Mouse (Mus musculus) left cerebral cortex, adult 9 months (tissue): ENCODE measurements at regions not wholly inside any gene's neighbourhood (a gene's known extent, or its start where the extent isn't known, plus 50 kb on each side); places are given as distances from the start of the nearest gene placed in this dataset.

Experiments used
- DNase-seq, 2 experiments: peaks; one replicate each; pipeline ENCODE4 v3.0.0; 2022; ENCODE audit warnings: low spot score in 2 of 2

- DNase-seq: peak in 1 of 2 experiments; percentile 11
Observed at GRCm38 (mm10) chr1:185836632-185837281, 280.4 kb downstream of the Lyplal1 start.

GRCm38 (mm10) chr1:185842481-185842880, 274.6 kb downstream of the Lyplal1 start:
- DNase-seq: peak; percentile 6 to 29

GRCm38 (mm10) chr1:185847161-185847560, 269.9 kb downstream of the Lyplal1 start:
- DNase-seq: peak; percentile 30 to 42

GRCm38 (mm10) chr1:185850590-185850989, 266.5 kb downstream of the Lyplal1 start:
- no peak for DNase-seq

- DNase-seq: no peak
Observed at GRCm38 (mm10) chr1:185851262-185851893, 265.7 kb downstream of the Lyplal1 start.

GRCm38 (mm10) chr1:185861692-185862091, 255.4 kb downstream of the Lyplal1 start:
- DNase-seq: no peak

GRCm38 (mm10) chr1:185865945-185866344, 251.2 kb downstream of the Lyplal1 start:
- DNase-seq: no peak

GRCm38 (mm10) chr1:185866612-185867011, 250.5 kb downstream of the Lyplal1 start:
- DNase-seq: no peak

GRCm38 (mm10) chr1:185867018-185867417, 250.1 kb downstream of the Lyplal1 start:
- no peak for DNase-seq

GRCm38 (mm10) chr1:185868721-185869120, 248.4 kb downstream of the Lyplal1 start:
- no peak for DNase-seq

GRCm38 (mm10) chr1:185887031-185887430, 230.1 kb downstream of the Lyplal1 start:
- no peak for DNase-seq

- DNase-seq: no peak
Observed at GRCm38 (mm10) chr1:185891814-185892213, 225.3 kb downstream of the Lyplal1 start.

GRCm38 (mm10) chr1:185893421-185893820, 223.7 kb downstream of the Lyplal1 start:
- no peak for DNase-seq

GRCm38 (mm10) chr1:185898475-185898874, 218.6 kb downstream of the Lyplal1 start:
- DNase-seq: peak in 1 of 2 experiments; percentile 9

- DNase-seq: no peak
Observed at GRCm38 (mm10) chr1:185900316-185900715, 216.8 kb downstream of the Lyplal1 start.

GRCm38 (mm10) chr1:185902395-185902794, 214.7 kb downstream of the Lyplal1 start:
- DNase-seq: no peak

- DNase-seq: no peak
Observed at GRCm38 (mm10) chr1:185905666-185906065, 211.4 kb downstream of the Lyplal1 start.

- no peak for DNase-seq
Observed at GRCm38 (mm10) chr1:185915579-185915978, 201.5 kb downstream of the Lyplal1 start.

- no peak for DNase-seq
Observed at GRCm38 (mm10) chr1:185918663-185919062, 198.4 kb downstream of the Lyplal1 start.

GRCm38 (mm10) chr1:185923723-185924122, 193.4 kb downstream of the Lyplal1 start:
- DNase-seq: no peak

- DNase-seq: no peak
Observed at GRCm38 (mm10) chr1:185929000-185929399, 188.1 kb downstream of the Lyplal1 start.

- DNase-seq: no peak
Observed at GRCm38 (mm10) chr1:185929761-185930160, 187.3 kb downstream of the Lyplal1 start.

GRCm38 (mm10) chr1:185933623-185934022, 183.5 kb downstream of the Lyplal1 start:
- no peak for DNase-seq
